Mouse (Mus musculus): ENCODE results near the gene Scrn2. TPM values are rescaled to one million over a fixed set of nuclear protein-coding genes. Genes with fewer than 3 reads are reported as not detected.

Gene Scrn2
- 0.93 and 1.6 TPM in 2 replicates for total RNA-seq (2023)

DNA sequence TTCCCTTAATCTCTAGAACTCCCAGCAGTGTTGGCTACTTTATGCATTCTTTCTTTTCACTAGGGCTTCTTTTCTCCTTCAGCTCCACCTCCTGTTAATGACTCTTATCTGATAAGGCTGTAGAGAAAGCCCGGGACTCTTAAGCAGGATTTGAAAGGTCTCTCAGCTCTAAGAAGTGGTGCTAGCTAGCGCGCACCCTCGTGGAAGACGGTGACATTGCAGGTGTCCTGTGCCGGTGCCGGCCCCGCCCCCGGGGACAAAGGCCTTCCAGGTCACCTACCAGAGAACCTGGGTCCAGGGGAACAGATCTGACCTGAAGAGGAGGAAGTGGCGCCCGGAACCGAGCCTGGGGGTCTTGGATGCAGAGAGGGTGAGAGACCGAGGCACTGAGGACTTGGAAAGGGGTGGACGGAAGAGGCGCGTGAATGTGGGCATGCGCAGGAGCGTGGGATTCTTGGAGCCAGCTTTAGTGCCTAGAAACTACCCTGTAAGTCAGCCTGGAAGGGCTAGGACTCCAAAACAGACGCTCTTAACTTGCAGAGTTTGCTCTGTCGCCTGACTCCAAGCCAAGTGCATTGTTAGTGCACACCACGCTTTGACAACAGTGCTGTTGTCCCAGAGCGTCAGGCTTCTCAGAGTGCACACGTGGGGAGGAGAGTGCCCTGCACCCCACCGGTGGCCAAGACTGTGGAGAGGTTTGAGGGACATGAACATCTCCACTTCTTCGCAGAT, at the start of gene Scrn2:
Gene Scrn2 (plus strand): TSS at position 253 of the 732 bp plus-strand sequence.

DNA sequence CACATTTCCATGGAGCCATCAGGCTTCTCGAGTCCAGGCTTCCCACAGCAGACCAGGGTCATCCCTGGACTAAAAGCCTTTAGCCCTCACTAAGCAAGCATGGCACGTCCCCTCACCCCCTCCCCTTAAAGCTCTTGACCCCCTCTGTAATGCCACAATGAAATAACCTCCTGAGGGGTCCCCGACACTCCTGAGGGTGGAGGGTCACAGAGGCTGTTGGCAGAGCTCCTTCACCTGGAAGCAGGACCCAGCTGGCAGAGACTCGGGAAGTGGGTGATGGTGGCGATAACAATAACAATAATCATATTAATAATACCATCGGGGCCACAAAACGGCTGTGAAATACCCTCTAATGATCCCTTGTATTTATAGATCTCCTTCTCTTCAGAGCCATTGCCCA, 46.9 kb upstream of the Scrn2 start, which contains the start of gene Sp2:
Gene Sp2 (minus strand): TSS at position 101 of the 400 bp plus-strand sequence.

DNA sequence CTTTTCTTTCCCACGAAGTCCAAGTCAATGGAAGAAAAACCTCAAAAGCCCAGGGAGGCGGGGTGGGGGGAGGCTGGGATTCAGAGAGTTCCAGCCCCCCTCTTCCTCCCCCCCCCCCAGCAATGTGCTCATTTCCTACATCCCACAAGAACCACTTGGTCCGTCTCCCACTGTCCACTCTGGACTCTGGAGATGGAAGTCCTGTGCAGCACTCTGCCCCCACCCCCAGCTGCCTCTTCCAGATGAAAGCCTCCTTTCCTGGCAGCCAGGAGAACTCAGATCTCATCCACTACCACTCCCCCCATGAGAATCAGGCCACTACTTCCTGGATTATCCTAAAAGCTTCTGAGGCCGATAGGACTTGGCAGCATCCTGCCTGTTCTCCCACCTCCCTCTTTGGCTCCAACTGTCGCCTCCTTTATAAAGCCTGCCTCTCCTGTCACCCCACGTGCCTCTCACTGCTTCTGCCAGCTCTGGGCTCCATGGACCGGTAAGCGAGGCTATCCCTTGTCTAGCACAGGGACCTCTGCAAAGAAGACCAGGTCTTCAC, 16.5 kb upstream of the Scrn2 start, which contains the start of gene Sp6:
Gene Sp6 (plus strand): TSS at position 274 of the 550 bp plus-strand sequence.

DNA sequence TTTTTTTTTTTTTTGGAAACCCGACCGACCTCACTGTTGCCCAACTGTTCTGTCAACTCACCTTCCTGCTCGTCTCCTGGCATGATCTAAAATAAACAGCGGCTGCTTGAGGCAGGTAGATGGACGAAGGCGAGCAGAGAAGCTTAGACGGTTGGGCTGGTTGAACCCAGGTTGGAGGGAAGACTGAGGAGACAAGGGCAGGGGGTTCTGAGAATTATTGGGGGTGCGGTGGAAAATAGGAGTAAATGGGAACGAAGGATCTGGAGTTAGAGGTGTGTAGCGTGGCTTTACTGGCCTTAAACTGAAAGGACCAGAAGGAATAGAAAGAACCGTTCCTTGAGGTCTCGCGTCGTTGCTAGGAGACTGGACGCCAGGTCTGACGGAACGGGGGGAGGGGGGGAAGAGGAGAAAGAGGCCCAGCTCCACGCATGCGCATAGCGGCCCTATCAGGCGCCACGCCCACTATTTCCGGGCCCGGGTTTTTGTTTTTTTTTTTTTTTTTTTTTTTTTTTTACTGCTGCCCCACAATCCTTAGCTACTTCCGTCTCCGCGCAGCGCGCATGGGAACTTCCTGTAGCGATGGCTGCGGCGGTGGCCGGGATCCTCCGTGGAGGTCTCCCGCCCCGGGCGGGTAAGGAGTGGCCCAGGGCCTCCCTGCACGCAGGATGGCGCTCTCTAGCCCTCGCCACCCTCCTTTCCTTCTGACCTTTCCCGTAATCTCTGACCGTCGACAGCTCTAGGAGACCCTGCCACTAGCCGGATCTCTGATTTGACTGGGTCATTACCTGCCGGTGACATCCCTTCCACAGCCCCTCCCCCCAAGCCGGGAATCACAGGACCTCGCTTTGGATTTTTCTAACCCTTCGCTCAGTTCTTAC, 11.5 kb downstream of the Scrn2 start, which contains the start of the genes Lrrc46 and Mrpl10:
Gene Lrrc46 (minus strand): TSS at position 386 of the 878 bp plus-strand sequence.
Gene Mrpl10 (plus strand): TSS at position 539 of the 878 bp plus-strand sequence.

DNA sequence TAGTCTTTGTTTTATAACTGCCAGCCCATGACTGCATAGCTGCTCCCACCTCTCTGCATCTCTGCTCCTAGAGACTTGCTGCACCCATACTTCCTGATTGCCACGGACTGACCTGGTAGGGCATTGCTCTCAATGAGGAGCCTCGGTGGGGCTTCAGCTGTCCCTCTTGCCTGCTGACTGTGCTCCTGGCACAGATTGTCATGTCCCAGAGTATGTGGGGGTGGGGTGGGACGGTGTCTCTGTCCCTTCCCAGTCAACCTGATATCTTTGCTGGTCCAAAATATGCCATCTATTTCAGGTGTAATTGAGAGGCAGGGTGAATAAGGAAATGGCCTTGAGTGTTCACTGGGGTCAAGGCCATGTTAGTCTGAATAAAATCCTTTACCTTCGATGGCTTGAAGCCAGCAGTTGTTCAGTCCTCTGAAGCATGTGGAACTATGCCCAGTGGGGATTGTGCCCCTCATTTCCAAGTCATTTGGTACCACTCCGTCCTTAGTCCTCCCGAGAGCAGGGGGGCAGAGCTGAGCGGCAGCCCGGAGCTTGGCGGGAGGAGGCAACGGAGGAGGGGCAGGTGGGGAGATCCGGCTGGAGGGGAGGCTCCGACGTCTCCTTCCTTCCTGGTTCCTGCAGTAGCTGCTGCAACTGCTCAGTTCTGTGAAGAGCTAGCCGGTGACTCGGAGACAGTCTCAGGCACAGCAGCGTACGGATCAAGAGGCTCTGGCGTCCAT, 20.6 kb downstream of the Scrn2 start, which contains the start of gene Osbpl7:
Gene Osbpl7 (plus strand): TSS at position 413 of the 728 bp plus-strand sequence.

Other genes starting within 250 kb of the Scrn2 start
- 23.1 and 25.1 TPM in 2 replicates for gene Cbx1, start 240.8 kb upstream of the Scrn2 start, total RNA-seq (2023)
- gene Nfe2l1, start 200.0 kb upstream of the Scrn2 start, total RNA-seq (2023), result 47.8 and 48.7 TPM in 2 replicates
- not detected in 2 replicates for gene Copz2, start 180.1 kb upstream of the Scrn2 start, total RNA-seq (2023)
- gene Cdk5rap3, start 113.4 kb upstream of the Scrn2 start, total RNA-seq (2023), result 30.6 and 32.3 TPM in 2 replicates
- 0.25 TPM in 1 of 2 replicates, not detected in the other for gene Prr15l, start 101.8 kb upstream of the Scrn2 start, total RNA-seq (2023)
- 9.1 and 11.7 TPM in 2 replicates for gene Pnpo, start 86.0 kb upstream of the Scrn2 start, total RNA-seq (2023)
- gene Sp2, start 47.0 kb upstream of the Scrn2 start, total RNA-seq (2023), result 28.5 and 33.6 TPM in 2 replicates
- gene Sp6, start 16.5 kb upstream of the Scrn2 start, total RNA-seq (2023), result not detected in 2 replicates
- 0.79 and 1.0 TPM in 2 replicates for gene Lrrc46, start 11.5 kb downstream of the Scrn2 start, total RNA-seq (2023)
- gene Mrpl10, start 11.6 kb downstream of the Scrn2 start, total RNA-seq (2023), result 35.7 and 42.5 TPM in 2 replicates
- 26.7 and 33.3 TPM in 2 replicates for gene Osbpl7, start 20.7 kb downstream of the Scrn2 start, total RNA-seq (2023)
- gene Tbx21, start 85.4 kb downstream of the Scrn2 start, total RNA-seq (2023), result not detected in 2 replicates
- 41.1 and 50.6 TPM in 2 replicates for gene Tbkbp1, start 121.6 kb downstream of the Scrn2 start, total RNA-seq (2023)
- 70.1 and 104 TPM in 2 replicates for gene Kpnb1, start 157.9 kb downstream of the Scrn2 start, total RNA-seq (2023)